Mouse (Mus musculus) heart, embryonic 13.5 days (tissue): ENCODE data around the gene Adap1. TPM values are rescaled to one million over a fixed set of nuclear protein-coding genes. Genes with fewer than 3 reads are reported as not detected.

Experiments
- ATAC-seq: fragments of 200-750 bp; cut with Nextera tagmentation; 2 replicates; pipeline ENCODE4 v1.8.0; 2017; ENCODE audit warnings: moderate TSS enrichment; ENCODE audit not compliant: insufficient number of reproducible peaks, low FRiP score, low TSS enrichment; ENCODE audit errors: extremely low read depth
- H3K27ac ChIP-seq: fragments of 300-500 bp; sonication (generic); replicated peaks from 2 replicates; pipeline ENCODE4 v1.5.1; 2015; ENCODE audit warnings: moderate library complexity, mild to moderate bottlenecking, inconsistent platforms
- H3K27me3 ChIP-seq: fragments of 300-500 bp; sonication (generic); replicated peaks from 2 replicates; pipeline ENCODE4 v1.6.1; 2015; ENCODE audit warnings: mild to moderate bottlenecking, inconsistent platforms
- H3K36me3 ChIP-seq: fragments of 300-500 bp; sonication (generic); 2 replicates; pipeline ENCODE4 v1.6.1; 2015; ENCODE audit warnings: mild to moderate bottlenecking, inconsistent platforms
- H3K4me1 ChIP-seq: fragments of 300-500 bp; sonication (generic); 2 replicates; pipeline ENCODE4 v1.6.1; 2015; ENCODE audit warnings: inconsistent platforms
- H3K4me2 ChIP-seq: fragments of 300-500 bp; sonication (generic); 2 replicates; pipeline ENCODE4 v1.6.1; 2015; ENCODE audit warnings: inconsistent platforms, mild to moderate bottlenecking, moderate library complexity
- H3K4me3 ChIP-seq: fragments of 300-500 bp; sonication (generic); 2 replicates; pipeline ENCODE4 v1.5.1; 2015; ENCODE audit warnings: moderate library complexity, mild to moderate bottlenecking, inconsistent platforms
- H3K9ac ChIP-seq: fragments of 300-500 bp; sonication (generic); 2 replicates; pipeline ENCODE4 v1.6.1; 2015; ENCODE audit warnings: inconsistent platforms, mild to moderate bottlenecking, moderate library complexity
- H3K9me3 ChIP-seq: fragments of 300-500 bp; sonication (generic); 2 replicates; pipeline ENCODE4 v1.6.1; 2016; ENCODE audit warnings: inconsistent platforms
- WGBS: fragments of 180-500 bp; shearing (Covaris S2); methylation state at CpG from one replicate; pipeline ENCODE4 v1.1.7; 2015; ENCODE audit warnings: mixed read lengths; 5-methylcytosine and 5-hydroxymethylcytosine counted together
- polyA plus RNA-seq: library from polyadenylated mRNA; unstranded; fragments of >200 nt; fragmentation: Nextera tagmentation; extraction: Ambion mirVana; gene quantifications from 2 replicates; pipeline ENCODE4 v1.2.1, GENCODE M21; 2015

Adap1 gene
- 0.70 and 1.0 TPM in 2 replicates for polyA plus RNA-seq

- peaks cover 25% of the 10 kb centered on the region for H3K4me1 ChIP-seq
- H3K4me2 ChIP-seq: peak within 1 kb of the TSS; percentile 97
- no peaks in the 10 kb centered on the region for H3K36me3 ChIP-seq
- H3K27ac ChIP-seq: no peak within 1 kb of the TSS
- 0 out of 2 replicates have a peak, but pooled peaks have one; percentile 31 for ATAC-seq
- WGBS: 2% methylated on average over 58 of the region's 61 CpGs
- H3K4me3 ChIP-seq: peak within 1 kb of the TSS; percentile 71
- peak within 1 kb of the TSS; percentile 84 for H3K9ac ChIP-seq
- peaks cover 75% of the 10 kb centered on the region for H3K27me3 ChIP-seq
- H3K9me3 ChIP-seq: no peaks in the 10 kb centered on the region
Measured at GRCm38 (mm10) chr5:139325395-139325966, at the start of gene Adap1. Adap1 (minus strand) TSS chr5:139325622.

DNA sequence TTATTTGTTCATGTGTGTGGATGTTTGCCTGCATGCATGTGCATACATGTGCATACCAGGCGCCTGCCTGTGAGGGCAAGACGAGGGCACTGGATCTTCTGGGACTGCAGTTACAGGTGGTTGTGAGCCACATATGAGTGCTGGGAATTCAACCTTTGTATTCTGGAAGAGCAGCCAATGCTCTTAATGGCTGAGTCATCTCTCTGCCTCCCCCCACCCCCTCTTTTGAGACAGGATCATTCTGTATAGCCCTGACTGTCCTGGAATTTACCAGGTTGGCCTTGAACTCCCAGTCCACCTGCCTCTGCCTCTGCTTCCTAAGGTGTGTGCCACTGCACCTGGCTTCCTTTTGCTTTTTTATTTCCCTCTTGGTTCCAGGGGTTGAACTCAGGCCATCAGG lies 49.4 kb upstream of the Adap1 start:
- Histone ChIP-seq H3K9me3 (no peaks in the 10 kb centered on the region), H3K4me1 (peaks cover 74% of the 10 kb centered on the region), H3K9ac (no peak overlapping the region), H3K27ac (no peak overlapping the region), H3K27me3 (no peaks in the 10 kb centered on the region), H3K36me3 (no peaks in the 10 kb centered on the region), H3K4me3 (no peak overlapping the region), H3K4me2 (no peak overlapping the region)
- 77% methylated on average over 2 of the region's 2 CpGs for WGBS
- ATAC-seq: no peak

GRCm38 (mm10) chr5:139373889-139374444 lies 48.5 kb upstream of the Adap1 start:
- Histone ChIP-seq H3K4me1 (peaks cover 70% of the 10 kb centered on the region), H3K27me3 (no peaks in the 10 kb centered on the region), H3K4me2 (no peak overlapping the region), H3K9ac (no peak overlapping the region), H3K4me3 (no peak overlapping the region), H3K9me3 (no peaks in the 10 kb centered on the region), H3K36me3 (no peaks in the 10 kb centered on the region), H3K27ac (no peak overlapping the region)
- 72% methylated on average over 6 of the region's 6 CpGs for WGBS
- no peak for ATAC-seq

DNA sequence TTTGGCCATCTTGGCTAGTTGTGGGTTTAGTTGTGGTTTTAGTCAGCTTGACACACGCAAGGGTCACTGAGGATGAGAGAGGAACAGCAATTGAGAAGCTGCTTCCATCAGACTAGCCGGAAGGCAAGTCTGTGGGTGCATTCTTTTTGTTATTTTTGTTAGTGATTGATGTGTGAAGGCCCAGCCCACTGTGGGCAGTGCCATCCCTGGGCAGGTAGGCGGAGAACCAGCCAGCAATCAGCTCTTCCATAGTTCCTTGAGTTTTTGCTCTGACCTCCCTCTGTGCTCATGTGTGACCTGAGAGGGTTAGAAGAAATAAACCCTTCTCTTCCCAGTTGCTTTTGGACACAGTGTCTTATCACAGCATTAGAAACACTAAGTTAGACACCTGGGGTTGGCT lies 47.7 kb upstream of the Adap1 start:
- no peak overlapping the region for H3K27ac ChIP-seq
- no peaks in the 10 kb centered on the region for H3K27me3 ChIP-seq
- H3K36me3 ChIP-seq: no peaks in the 10 kb centered on the region
- H3K9ac ChIP-seq: no peak overlapping the region
- 73% methylated on average over 3 of the region's 3 CpGs for WGBS
- no peak for ATAC-seq
- H3K4me1 ChIP-seq: peaks cover 62% of the 10 kb centered on the region
- no peaks in the 10 kb centered on the region for H3K9me3 ChIP-seq
- H3K4me3 ChIP-seq: no peak overlapping the region
- no peak overlapping the region for H3K4me2 ChIP-seq

GRCm38 (mm10) chr5:139371631-139372401 lies 46.4 kb upstream of the Adap1 start:
- H3K27ac ChIP-seq: peak overlapping the region; percentile 87
- peak overlapping the region; percentile 72 for H3K4me3 ChIP-seq
- ATAC-seq: peak; percentile 89
- 2% methylated on average over 39 of the region's 39 CpGs for WGBS
- peak overlapping the region; percentile 96 for H3K9ac ChIP-seq
- H3K36me3 ChIP-seq: no peaks in the 10 kb centered on the region
- H3K27me3 ChIP-seq: no peaks in the 10 kb centered on the region
- no peaks in the 10 kb centered on the region for H3K9me3 ChIP-seq
- H3K4me1 ChIP-seq: peaks cover 49% of the 10 kb centered on the region
- peak overlapping the region; percentile 88 for H3K4me2 ChIP-seq

GRCm38 (mm10) chr5:139371118-139371517 lies 45.7 kb upstream of the Adap1 start:
- peak overlapping the region; percentile 96 for H3K9ac ChIP-seq

DNA sequence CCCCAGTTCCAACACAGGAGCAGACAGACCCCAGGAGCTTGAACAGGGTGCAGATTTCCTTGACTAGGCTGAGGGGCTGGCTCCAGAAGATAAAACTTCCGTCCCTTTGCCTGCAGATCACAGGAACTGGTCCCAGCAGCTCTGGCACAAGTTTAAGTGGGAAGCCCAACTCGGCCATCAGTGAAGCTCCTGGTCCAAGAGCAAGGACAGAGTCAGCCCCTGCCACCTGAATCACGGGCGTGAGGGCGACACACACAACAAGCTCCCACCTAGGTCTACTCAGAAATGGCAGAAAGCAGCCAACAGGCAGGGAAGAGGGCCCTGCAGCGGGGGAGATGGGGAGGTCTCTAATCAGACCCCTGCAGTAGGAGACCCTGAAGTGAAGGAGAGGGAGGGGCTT lies 44.9 kb upstream of the Adap1 start:
- Histone ChIP-seq H3K4me1 (peaks cover 35% of the 10 kb centered on the region), H3K27me3 (no peaks in the 10 kb centered on the region), H3K9ac (peak overlapping the region; percentile 96), H3K9me3 (no peaks in the 10 kb centered on the region), H3K4me2 (peak overlapping the region; percentile 88), H3K4me3 (no peak overlapping the region), H3K36me3 (no peaks in the 10 kb centered on the region), H3K27ac (peak overlapping the region; percentile 45; the same call in 1 of the 2 replicates)
- ATAC-seq: no peak
- 65% methylated on average over 6 of the region's 6 CpGs for WGBS

More at GRCm38 (mm10) chr5:139371118-139371517, 45.7 kb upstream of the Adap1 start:
- H3K9me3 ChIP-seq: no peaks in the 10 kb centered on the region
- 60% methylated on average over 5 of the region's 5 CpGs for WGBS
- no peaks in the 10 kb centered on the region for H3K36me3 ChIP-seq
- H3K27me3 ChIP-seq: no peaks in the 10 kb centered on the region
- H3K4me3 ChIP-seq: peak overlapping the region; percentile 72
- H3K4me2 ChIP-seq: peak overlapping the region; percentile 88
- H3K27ac ChIP-seq: 0 out of 2 replicates have a peak overlapping the region, but pooled peaks have one; percentile 87
- H3K4me1 ChIP-seq: peaks cover 42% of the 10 kb centered on the region
- no peak for ATAC-seq

- Histone ChIP-seq H3K36me3 (no peaks in the 10 kb centered on the region), H3K4me3 (no peak overlapping the region), H3K27me3 (no peaks in the 10 kb centered on the region), H3K27ac (no peak overlapping the region), H3K4me1 (peaks cover 47% of the 10 kb centered on the region), H3K9me3 (no peaks in the 10 kb centered on the region), H3K9ac (no peak overlapping the region), H3K4me2 (no peak overlapping the region)
- no peak for ATAC-seq
- 82% methylated on average over 11 of the region's 11 CpGs for WGBS
Measured at GRCm38 (mm10) chr5:139368638-139369320, 43.4 kb upstream of the Adap1 start.

DNA sequence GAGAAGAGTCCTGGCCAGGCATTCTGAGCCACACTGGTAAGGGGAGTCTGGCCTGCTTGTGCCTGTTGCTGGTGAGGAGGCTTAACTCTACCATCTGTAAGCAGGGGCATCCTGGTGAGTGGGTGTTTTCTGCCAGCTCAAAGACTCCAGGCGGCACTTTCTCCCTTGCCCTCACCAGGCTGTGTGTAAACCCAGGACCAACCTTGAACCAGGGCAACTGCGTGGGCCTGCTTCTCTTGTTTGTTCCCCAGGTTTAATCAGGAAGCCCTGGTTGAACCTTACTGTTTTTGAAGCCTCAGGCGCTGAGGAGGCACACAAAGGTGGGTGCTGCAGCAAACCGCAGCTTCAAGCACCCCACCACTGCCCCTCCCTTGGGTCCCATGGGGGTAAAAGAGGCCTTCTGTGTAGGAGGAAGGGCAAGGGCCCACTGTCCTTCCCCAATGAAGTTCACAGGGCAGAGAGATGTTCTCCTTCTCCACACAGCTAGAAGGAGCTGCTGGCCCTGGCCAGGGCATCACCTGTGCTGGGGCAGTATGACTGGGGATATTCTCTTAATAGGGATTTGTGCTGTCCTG lies 42.5 kb upstream of the Adap1 start:
- Histone ChIP-seq H3K9me3 (no peaks in the 10 kb centered on the region), H3K4me1 (peaks cover 45% of the 10 kb centered on the region), H3K36me3 (no peaks in the 10 kb centered on the region), H3K27me3 (no peaks in the 10 kb centered on the region), H3K9ac (no peak overlapping the region; the same call in 1 of the 2 replicates), H3K4me2 (no peak overlapping the region), H3K27ac (no peak overlapping the region), H3K4me3 (no peak overlapping the region)
- WGBS: 82% methylated on average over 4 of the region's 4 CpGs
- ATAC-seq: no peak

- Histone ChIP-seq H3K9me3 (no peaks in the 10 kb centered on the region), H3K9ac (no peak overlapping the region), H3K4me2 (no peak overlapping the region), H3K4me3 (no peak overlapping the region), H3K4me1 (peaks cover 34% of the 10 kb centered on the region), H3K27me3 (no peaks in the 10 kb centered on the region), H3K27ac (no peak overlapping the region), H3K36me3 (no peaks in the 10 kb centered on the region)
- 75% methylated on average over 11 of the region's 11 CpGs for WGBS
- ATAC-seq: no peak
Measured at GRCm38 (mm10) chr5:139366484-139366883, 41.1 kb upstream of the Adap1 start.

DNA sequence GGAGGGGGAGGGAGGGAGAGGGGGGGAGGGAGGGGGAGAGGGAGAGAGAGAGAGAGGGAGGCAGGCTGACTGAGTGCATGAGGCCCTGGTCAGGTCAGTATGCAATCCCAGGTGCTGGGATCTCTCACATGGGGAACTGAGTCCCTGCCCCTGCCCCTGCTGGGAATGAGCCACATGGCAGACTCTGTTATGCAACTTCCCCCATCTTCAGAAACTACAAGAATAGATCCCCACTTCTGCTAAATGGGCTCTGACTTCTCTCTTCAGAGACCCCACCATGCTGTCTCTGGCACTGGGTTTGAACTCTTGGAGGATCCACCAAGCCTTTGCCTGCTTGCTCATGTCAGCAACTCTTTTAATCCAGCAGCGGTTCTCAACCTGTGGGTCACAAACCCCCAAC lies 40.4 kb upstream of the Adap1 start:
- ATAC-seq: no peak
- no peak overlapping the region for H3K27ac ChIP-seq
- WGBS: 70% methylated on average over 1 of the region's 1 CpGs
- H3K36me3 ChIP-seq: no peaks in the 10 kb centered on the region
- no peak overlapping the region for H3K4me3 ChIP-seq
- H3K4me1 ChIP-seq: peaks cover 27% of the 10 kb centered on the region
- no peak overlapping the region for H3K4me2 ChIP-seq
- H3K27me3 ChIP-seq: no peaks in the 10 kb centered on the region
- H3K9me3 ChIP-seq: no peaks in the 10 kb centered on the region
- H3K9ac ChIP-seq: no peak overlapping the region
